Mouse (Mus musculus) forebrain, embryonic 15.5 days (tissue): ENCODE data around the gene Obox3. TPM values are rescaled to one million over a fixed set of nuclear protein-coding genes. Genes with fewer than 3 reads are reported as not detected.
"Not testable (repeated sequence)": the region's sequence is repeated elsewhere in the genome, so short reads cannot be mapped to it uniquely, and the experiment has no call there.

Experiments used
- ATAC-seq: fragments of 200-750 bp; cut with Nextera tagmentation; replicated peaks from 2 replicates; pipeline ENCODE4 v1.8.0; 2017; ENCODE audit warnings: mild to moderate bottlenecking, moderate TSS enrichment, moderate library complexity
- H3K27ac ChIP-seq: fragments of 300-500 bp; sonication (generic); replicated peaks from 2 replicates; pipeline ENCODE4 v1.5.1; 2015; ENCODE audit warnings: mild to moderate bottlenecking, inconsistent platforms
- H3K27me3 ChIP-seq: fragments of 300-500 bp; sonication (generic); 2 replicates; pipeline ENCODE4 v1.6.1; 2015; ENCODE audit warnings: inconsistent platforms
- H3K36me3 ChIP-seq: fragments of 300-500 bp; sonication (generic); 2 replicates; pipeline ENCODE4 v1.6.1; 2015; ENCODE audit warnings: mild to moderate bottlenecking, inconsistent platforms
- H3K4me1 ChIP-seq: fragments of 300-500 bp; sonication (generic); 2 replicates; pipeline ENCODE4 v1.6.1; 2015; ENCODE audit warnings: inconsistent platforms
- H3K4me2 ChIP-seq: fragments of 300-500 bp; sonication (generic); replicated peaks from 2 replicates; pipeline ENCODE4 v1.6.1; 2015; ENCODE audit warnings: mild to moderate bottlenecking, inconsistent platforms
- H3K4me3 ChIP-seq: fragments of 300-500 bp; sonication (generic); 2 replicates; pipeline ENCODE4 v1.5.1; 2015; ENCODE audit warnings: mild to moderate bottlenecking, inconsistent platforms
- H3K9ac ChIP-seq: fragments of 300-500 bp; sonication (generic); replicated peaks from 2 replicates; pipeline ENCODE4 v1.6.1; 2015; ENCODE audit warnings: mild to moderate bottlenecking, inconsistent platforms
- H3K9me3 ChIP-seq: fragments of 300-500 bp; sonication (generic); 2 replicates; pipeline ENCODE4 v1.6.1; 2016; ENCODE audit warnings: inconsistent platforms
- WGBS: fragments of 180-500 bp; shearing (Covaris S2); methylation state at CpG from one replicate; pipeline ENCODE4 v1.1.7; 2015; ENCODE audit warnings: mixed read lengths; 5-methylcytosine and 5-hydroxymethylcytosine counted together
- polyA plus RNA-seq: library from polyadenylated mRNA; unstranded; fragments of >200 nt; fragmentation: Nextera tagmentation; extraction: Ambion mirVana; gene quantifications from 2 replicates; pipeline ENCODE4 v1.2.1, GENCODE M21; 2015

Gene Obox3
- polyA plus RNA-seq = not detected in 2 replicates

DNA sequence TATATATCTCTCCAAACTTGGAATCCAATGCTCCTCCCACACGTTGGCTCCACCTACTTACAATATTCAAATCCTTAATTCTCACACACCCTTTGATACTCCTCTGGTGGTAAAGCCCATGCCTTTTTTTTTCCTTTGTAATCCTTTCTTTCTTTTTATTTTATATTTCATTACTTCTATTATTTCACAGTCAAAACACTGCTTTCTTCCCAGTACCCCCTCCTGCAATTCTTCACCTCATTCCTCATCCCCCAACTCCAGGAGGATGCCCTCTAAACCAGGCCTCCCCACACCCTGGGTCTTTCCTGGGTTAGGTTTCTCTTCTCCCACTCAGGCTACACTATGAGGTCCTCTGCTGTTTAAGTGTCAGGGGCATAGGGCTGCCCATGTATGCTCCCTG is at the start of gene Obox3:
TSS of gene Obox3 (minus strand) at position 101 of the 400 bp plus-strand sequence.
- H3K27ac ChIP-seq, H3K36me3 ChIP-seq, H3K9me3 ChIP-seq, H3K9ac ChIP-seq, H3K4me1 ChIP-seq, H3K4me2 ChIP-seq, ATAC-seq, H3K4me3 ChIP-seq, H3K27me3 ChIP-seq: not testable (repeated sequence)
- 22% methylated on average over 1 of the region's 1 CpGs for WGBS

DNA sequence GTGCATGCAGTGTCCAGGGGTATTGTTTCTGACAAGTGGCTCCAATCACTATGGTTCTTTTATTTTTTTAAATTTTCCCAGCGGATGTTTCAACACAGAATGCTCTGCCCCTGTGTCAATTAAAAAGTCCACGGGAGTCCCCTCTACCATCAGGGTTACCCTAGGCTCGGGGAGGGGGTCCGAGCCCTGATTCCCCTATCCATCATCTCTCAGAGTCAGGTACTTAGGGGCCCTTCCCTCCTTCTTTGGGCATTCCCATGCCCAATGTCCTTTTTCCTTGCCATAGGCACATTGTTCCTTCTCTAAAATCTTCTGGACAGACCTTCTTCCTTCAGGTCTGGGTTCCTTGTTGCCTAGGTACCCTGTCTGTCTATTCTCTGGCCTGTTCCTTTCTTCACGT is 130.3 kb downstream of the Obox3 start:
- H3K9ac ChIP-seq, H3K4me2 ChIP-seq, H3K9me3 ChIP-seq, H3K27ac ChIP-seq, H3K4me3 ChIP-seq, ATAC-seq, H3K27me3 ChIP-seq, H3K36me3 ChIP-seq, H3K4me1 ChIP-seq: not testable (repeated sequence)
- WGBS = 80% methylated on average over 5 of the region's 5 CpGs

Other genes with a start within 250 kb of the Obox3 start
- not detected in 2 replicates for gene Obox5, start 110.2 kb upstream of the Obox3 start, polyA plus RNA-seq
- gene Obox6, start 199.8 kb upstream of the Obox3 start, polyA plus RNA-seq = not detected in 2 replicates
- gene Crx, start 240.1 kb upstream of the Obox3 start, polyA plus RNA-seq = 0.88 TPM in 1 of 2 replicates, not detected in the other
- 0.25 TPM in 1 of 2 replicates, not detected in the other for gene Crxos, start 242.7 kb upstream of the Obox3 start, polyA plus RNA-seq